Mouse (Mus musculus) cortical plate, adult 2 months (tissue): ENCODE data around the gene Pes1. TPM values are rescaled to one million over a fixed set of nuclear protein-coding genes. Genes with fewer than 3 reads are reported as not detected.

ENCODE experiments used
- H3K27ac ChIP-seq: fragments of 200-500 bp; 2 replicates; pipeline ENCODE4 v1.5.1; 2012; ENCODE audit warnings: low read length, control low read depth, inconsistent platforms; ENCODE audit not compliant: insufficient read depth
- H3K4me1 ChIP-seq: fragments of 200-500 bp; 2 replicates; pipeline ENCODE4 v1.6.1; 2011; ENCODE audit warnings: low read length; ENCODE audit not compliant: control insufficient read depth, insufficient read depth
- H3K4me3 ChIP-seq: fragments of 200-500 bp; 2 replicates; pipeline ENCODE4 v1.5.1; 2011; ENCODE audit warnings: mild to moderate bottlenecking, low read length, control low read depth; ENCODE audit not compliant: insufficient read depth
- CTCF ChIP-seq: fragments of 200-500 bp; IDR thresholded peaks from 2 replicates; pipeline ENCODE4 v1.5.1; 2011; ENCODE audit warnings: mild to moderate bottlenecking, control low read depth, low read length; ENCODE audit not compliant: insufficient read depth; ENCODE audit errors: extremely low read depth
- POLR2A ChIP-seq: fragments of 200-500 bp; IDR thresholded peaks from 2 replicates; pipeline ENCODE4 v1.6.1; 2011; ENCODE audit warnings: mild to moderate bottlenecking, low read length, control low read depth; ENCODE audit not compliant: insufficient read depth; ENCODE audit errors: extremely low read depth
- polyA plus RNA-seq: library from polyadenylated mRNA; depleted of rRNA; stranded (reverse); fragments of >200 nt; gene quantifications from 2 replicates; pipeline ENCODE4 v1.2.3, GENCODE M21; 2012; rRNA removed

Gene Pes1
- polyA plus RNA-seq, 1 experiment = 34.4 TPM

DNA sequence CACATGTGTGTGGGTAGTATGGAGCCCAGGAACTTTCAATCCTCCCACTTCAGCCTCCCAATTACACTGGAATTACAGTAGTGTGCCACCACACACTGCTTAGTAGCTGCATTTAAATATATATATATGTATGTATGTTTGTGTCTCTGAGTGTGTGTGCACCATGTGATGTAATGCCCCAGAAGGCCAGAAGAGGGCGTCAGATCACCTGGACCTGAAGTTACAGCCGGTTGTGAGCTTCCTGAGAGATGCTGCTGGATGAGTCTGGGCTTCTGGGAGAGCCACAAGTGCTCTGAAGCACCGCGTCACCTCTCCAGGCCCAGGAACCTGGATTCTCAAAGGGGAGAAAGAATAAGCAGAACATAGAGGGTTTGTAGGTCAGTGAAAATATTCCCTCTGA lies 65.6 kb downstream of the Pes1 start:
- Histone ChIP-seq H3K4me1 (peaks cover 3% of the 10 kb centered on the region; the same call in 1 of the 2 replicates), H3K27ac (no peak overlapping the region), H3K4me3 (no peak overlapping the region)
- TF ChIP-seq POLR2A (no peak), CTCF (no peak)

Other genes with a start within 250 kb of the Pes1 start
- 129 and 131 TPM in 2 replicates for gene Osbp2, start 100.1 kb upstream of the Pes1 start, polyA plus RNA-seq
- 0.25 and 0.29 TPM in 2 replicates for gene 4921536K21Rik, start 68.9 kb upstream of the Pes1 start, polyA plus RNA-seq
- gene Dusp18, start 68.7 kb upstream of the Pes1 start, polyA plus RNA-seq = 19.3 and 19.4 TPM in 2 replicates
- gene Slc35e4, start 49.3 kb upstream of the Pes1 start, polyA plus RNA-seq = 20.7 and 21.7 TPM in 2 replicates
- 32.0 and 33.7 TPM in 2 replicates for gene Tcn2, start 31.8 kb upstream of the Pes1 start, polyA plus RNA-seq
- gene 4930556J24Rik, start 12.8 kb downstream of the Pes1 start, polyA plus RNA-seq = 0.08 and 0.27 TPM in 2 replicates
- 32.0 and 36.4 TPM in 2 replicates for gene Gal3st1, start 19.7 kb downstream of the Pes1 start, polyA plus RNA-seq
- gene Sec14l4, start 67.5 kb downstream of the Pes1 start, polyA plus RNA-seq = 0.17 and 0.26 TPM in 2 replicates
- gene Sec14l3, start 100.9 kb downstream of the Pes1 start, polyA plus RNA-seq = 0.44 and 0.52 TPM in 2 replicates
- 82.5 and 92.9 TPM in 2 replicates for gene Mtfp1, start 131.5 kb downstream of the Pes1 start, polyA plus RNA-seq
- 40.1 and 42.9 TPM in 2 replicates for gene Sec14l2, start 159.4 kb downstream of the Pes1 start, polyA plus RNA-seq
- 34.9 and 36.5 TPM in 2 replicates for gene Rnf215, start 171.2 kb downstream of the Pes1 start, polyA plus RNA-seq
- 19.0 and 19.1 TPM in 2 replicates for gene Ccdc157, start 196.3 kb downstream of the Pes1 start, polyA plus RNA-seq
- gene Sf3a1, start 196.4 kb downstream of the Pes1 start, polyA plus RNA-seq = 38.8 and 39.0 TPM in 2 replicates
- 46.7 and 49.6 TPM in 2 replicates for gene Tbc1d10a, start 222.8 kb downstream of the Pes1 start, polyA plus RNA-seq